Mouse (Mus musculus): ENCODE measurements around the gene Tex30.

GRCm38 (mm10) chr1:44119201-44120073 lies 17.2 kb upstream of the Tex30 start:
- TF ChIP-seq CTCF (IDR thresholded peaks at IDR 0.05) (peak; percentile 78), EP300 (IDR thresholded peaks at IDR 0.05) (no peak)

All from lung, postnatal 0 days (tissue).